Mouse (Mus musculus): ENCODE results near the gene Ccl11.

DNA sequence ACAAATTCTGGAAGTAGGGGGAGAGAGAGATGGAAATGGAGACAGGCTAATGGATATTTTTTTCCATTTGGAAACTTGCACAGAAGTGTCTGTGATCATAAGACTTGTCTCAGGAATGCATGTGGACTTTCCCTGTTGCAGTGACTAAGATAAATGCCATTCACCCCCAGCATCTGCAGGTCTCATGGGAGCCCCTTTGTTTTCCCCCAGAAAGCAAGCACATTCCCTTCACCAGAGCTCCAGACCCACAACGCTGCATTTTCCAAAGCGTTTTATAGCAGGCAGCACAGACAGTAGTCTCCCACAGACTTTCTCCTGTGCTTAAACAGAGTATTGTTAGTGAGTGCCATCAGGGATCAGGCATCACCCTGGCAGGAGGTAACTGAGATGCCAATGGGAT is 38.2 kb upstream of the Ccl11 start:
- TF ChIP-seq POLR2A (IDR thresholded peaks at IDR 0.05; ENCODE audit: borderline replicate concordance, extremely low read depth, low read depth, low read length), result no peak
- TF ChIP-seq CTCF (IDR thresholded peaks at IDR 0.05; ENCODE audit: insufficient read depth, low read length), result no peak

Measured in lung, adult 2 months (tissue).